Mouse (Mus musculus) hindbrain, embryonic 12.5 days (tissue): ENCODE data around the gene Nprl3. TPM values are rescaled to one million over a fixed set of nuclear protein-coding genes. Genes with fewer than 3 reads are reported as not detected.

Experiments
- ATAC-seq: fragments of 200-750 bp; cut with Nextera tagmentation; 2 replicates; pipeline ENCODE4 v1.8.0; 2017; ENCODE audit warnings: moderate TSS enrichment; ENCODE audit not compliant: low FRiP score
- H3K27ac ChIP-seq: fragments of 300-500 bp; sonication (generic); 2 replicates; pipeline ENCODE4 v1.5.1; 2016; ENCODE audit warnings: mild to moderate bottlenecking
- H3K27me3 ChIP-seq: fragments of 300-500 bp; sonication (generic); 2 replicates; pipeline ENCODE4 v1.6.1; 2016; ENCODE audit warnings: mild to moderate bottlenecking
- H3K36me3 ChIP-seq: fragments of 300-500 bp; sonication (generic); 2 replicates; pipeline ENCODE4 v1.6.1; 2016; ENCODE audit warnings: mild to moderate bottlenecking
- H3K4me1 ChIP-seq: fragments of 300-500 bp; sonication (generic); 2 replicates; pipeline ENCODE4 v1.6.1; 2016
- H3K4me2 ChIP-seq: fragments of 300-500 bp; sonication (generic); replicated peaks from 2 replicates; pipeline ENCODE4 v1.6.1; 2016; ENCODE audit warnings: mild to moderate bottlenecking
- H3K4me3 ChIP-seq: fragments of 300-500 bp; sonication (generic); 2 replicates; pipeline ENCODE4 v1.5.1; 2016; ENCODE audit warnings: mild to moderate bottlenecking
- H3K9ac ChIP-seq: fragments of 300-500 bp; sonication (generic); 2 replicates; pipeline ENCODE4 v1.6.1; 2016; ENCODE audit warnings: mild to moderate bottlenecking, moderate library complexity
- H3K9me3 ChIP-seq: fragments of 300-500 bp; sonication (generic); replicated peaks from 2 replicates; pipeline ENCODE4 v1.6.1; 2016; ENCODE audit warnings: mild to moderate bottlenecking
- WGBS: fragments of 180-500 bp; shearing (Covaris S2); methylation state at CpG from one replicate; pipeline ENCODE4 v1.1.7; 2016; 5-methylcytosine and 5-hydroxymethylcytosine counted together
- polyA plus RNA-seq: library from polyadenylated mRNA; unstranded; fragments of >200 nt; fragmentation: Nextera tagmentation; extraction: Ambion mirVana; gene quantifications from 2 replicates; pipeline ENCODE4 v1.2.1, GENCODE M21; 2016

Nprl3 gene
- polyA plus RNA-seq, 1 experiment from 2014 or later: 51.3 TPM

DNA sequence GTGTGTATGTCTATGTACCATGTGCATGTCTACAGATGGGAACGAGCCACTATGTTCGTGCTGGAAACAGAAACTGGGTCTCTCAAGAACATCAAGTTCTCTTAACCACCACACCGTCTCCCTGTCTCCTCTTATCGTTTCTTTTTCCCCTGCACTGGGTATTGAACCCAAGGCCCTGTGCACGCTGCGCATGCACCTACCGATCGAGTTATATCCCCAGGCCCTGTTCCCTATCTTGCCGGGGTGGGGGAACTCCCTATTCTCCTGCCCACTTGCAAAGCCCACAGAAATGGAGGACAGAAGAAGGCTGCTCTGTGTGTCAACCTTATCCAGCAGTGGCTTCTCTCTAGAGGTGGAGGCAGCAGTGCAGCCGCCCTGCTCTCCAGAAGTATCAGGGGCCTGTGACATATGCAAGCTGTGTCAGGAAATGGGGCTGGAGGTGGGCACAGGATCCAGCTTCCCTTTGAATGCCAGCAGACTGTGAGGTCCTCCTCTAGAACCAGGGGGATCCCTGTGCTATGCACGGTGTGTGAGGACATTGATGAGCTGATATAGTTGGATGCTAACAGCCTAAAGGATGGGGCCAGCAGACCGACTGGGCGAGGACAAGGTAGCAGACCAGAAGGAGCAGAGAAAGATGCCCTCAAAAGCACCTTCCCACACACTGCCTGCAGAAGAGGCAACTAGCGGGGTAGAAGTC is 69.1 kb downstream of the Nprl3 start:
- WGBS: 73% methylated on average over 14 of the region's 14 CpGs
- Histone ChIP-seq H3K9ac (no peak overlapping the region), H3K36me3 (no peaks in the 10 kb centered on the region), H3K4me2 (no peak overlapping the region), H3K4me1 (peaks cover 7% of the 10 kb centered on the region), H3K27me3 (0 out of 2 replicates have a peak, but pooled peaks cover 5% of the 10 kb centered on the region), H3K9me3 (no peaks in the 10 kb centered on the region), H3K4me3 (no peak overlapping the region), H3K27ac (no peak overlapping the region)
- no peak for ATAC-seq

DNA sequence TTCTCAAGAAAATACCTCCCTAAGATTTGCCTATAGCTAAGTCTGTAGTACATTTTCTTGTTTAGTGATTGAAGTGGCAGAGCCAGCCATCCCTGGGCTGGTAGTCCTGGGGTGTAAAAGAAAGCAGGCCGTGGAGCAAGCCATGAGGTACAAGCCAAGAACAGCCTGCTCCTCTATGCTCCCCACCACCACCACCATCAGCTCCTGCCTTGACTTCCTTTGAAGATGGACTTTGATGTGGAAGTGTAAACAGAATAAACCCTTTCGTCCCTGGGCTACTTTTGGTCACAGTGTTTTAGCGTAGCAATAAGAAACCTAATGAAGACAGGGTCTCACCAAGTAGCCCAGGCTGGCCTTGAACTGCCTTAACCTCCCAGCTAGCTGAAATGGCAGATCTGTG is 69.7 kb downstream of the Nprl3 start:
- no peaks in the 10 kb centered on the region for H3K36me3 ChIP-seq
- H3K4me3 ChIP-seq: no peak overlapping the region
- H3K27me3 ChIP-seq: 0 out of 2 replicates have a peak, but pooled peaks cover 5% of the 10 kb centered on the region
- no peak overlapping the region for H3K9ac ChIP-seq
- H3K27ac ChIP-seq: no peak overlapping the region
- 60% methylated on average over 3 of the region's 3 CpGs for WGBS
- no peak overlapping the region for H3K4me2 ChIP-seq
- no peaks in the 10 kb centered on the region for H3K9me3 ChIP-seq
- H3K4me1 ChIP-seq: peaks cover 7% of the 10 kb centered on the region
- no peak for ATAC-seq

DNA sequence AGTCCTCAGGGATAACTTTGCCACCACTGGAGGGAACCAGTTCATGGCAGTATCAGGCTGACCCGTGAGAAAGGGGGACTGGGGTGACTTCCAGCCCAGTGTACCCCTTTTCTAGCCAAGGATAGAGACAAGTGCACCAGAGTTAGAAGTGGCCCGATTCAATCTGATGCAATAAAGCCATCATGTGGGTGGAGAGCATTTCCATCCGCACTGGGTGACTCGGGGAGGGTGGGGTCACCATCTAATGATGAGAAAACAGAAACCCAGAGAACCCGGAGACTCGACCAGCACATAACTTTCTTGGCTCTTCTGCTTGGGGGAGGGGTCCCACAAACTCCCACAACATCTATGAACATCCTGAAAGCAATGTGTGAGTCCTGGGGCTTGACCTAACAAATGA is 70.8 kb downstream of the Nprl3 start:
- H3K36me3 ChIP-seq: no peaks in the 10 kb centered on the region
- 77% methylated on average over 6 of the region's 6 CpGs for WGBS
- H3K27me3 ChIP-seq: 0 out of 2 replicates have a peak, but pooled peaks cover 5% of the 10 kb centered on the region

DNA sequence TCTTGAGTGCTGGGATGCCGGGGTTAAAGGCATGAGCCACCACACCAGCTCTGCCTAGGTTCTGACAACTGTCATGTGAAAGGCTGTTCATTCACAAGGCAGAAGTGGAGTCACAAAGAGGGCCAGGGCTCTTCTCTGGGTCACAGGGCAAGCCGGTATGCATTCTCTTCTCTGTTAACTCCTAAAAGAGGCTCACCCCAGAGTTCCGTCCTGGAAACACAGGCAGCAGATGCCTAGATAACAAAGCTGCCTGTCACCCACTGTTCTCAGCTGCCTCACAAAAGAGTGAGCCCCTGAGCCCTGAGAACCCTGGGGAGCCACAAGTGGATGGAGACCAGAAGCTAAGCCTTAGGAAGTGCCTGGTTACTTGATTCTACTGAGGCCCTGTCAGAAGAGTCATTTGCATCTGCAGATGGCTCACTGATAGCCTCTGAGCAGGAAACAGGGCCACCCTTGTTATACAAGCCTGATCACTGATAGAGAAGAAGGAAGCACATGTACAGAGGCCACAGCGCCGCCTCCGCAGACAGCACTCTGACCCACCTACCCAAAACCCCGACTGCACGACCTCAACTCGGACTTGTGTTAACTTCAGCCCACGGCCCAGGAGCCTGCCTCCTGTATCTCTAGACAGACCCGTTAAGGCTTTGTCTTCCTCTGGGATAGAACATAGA is 71.5 kb downstream of the Nprl3 start:
- H3K4me2 ChIP-seq: no peak overlapping the region
- H3K4me1 ChIP-seq: peaks cover 7% of the 10 kb centered on the region
- WGBS: 22% methylated on average over 11 of the region's 11 CpGs
- no peak overlapping the region for H3K27ac ChIP-seq
- no peaks in the 10 kb centered on the region for H3K9me3 ChIP-seq
- H3K36me3 ChIP-seq: no peaks in the 10 kb centered on the region
- ATAC-seq: no peak
- no peak overlapping the region for H3K4me3 ChIP-seq
- H3K9ac ChIP-seq: no peak overlapping the region
- 0 out of 2 replicates have a peak, but pooled peaks cover 5% of the 10 kb centered on the region for H3K27me3 ChIP-seq

More for the DNA sequence above, 70.8 kb downstream of the Nprl3 start:
- H3K27ac ChIP-seq: no peak overlapping the region
- peaks cover 7% of the 10 kb centered on the region for H3K4me1 ChIP-seq
- H3K9me3 ChIP-seq: no peaks in the 10 kb centered on the region
- no peak overlapping the region for H3K9ac ChIP-seq
- H3K4me3 ChIP-seq: no peak overlapping the region
- no peak overlapping the region for H3K4me2 ChIP-seq
- ATAC-seq: no peak

DNA sequence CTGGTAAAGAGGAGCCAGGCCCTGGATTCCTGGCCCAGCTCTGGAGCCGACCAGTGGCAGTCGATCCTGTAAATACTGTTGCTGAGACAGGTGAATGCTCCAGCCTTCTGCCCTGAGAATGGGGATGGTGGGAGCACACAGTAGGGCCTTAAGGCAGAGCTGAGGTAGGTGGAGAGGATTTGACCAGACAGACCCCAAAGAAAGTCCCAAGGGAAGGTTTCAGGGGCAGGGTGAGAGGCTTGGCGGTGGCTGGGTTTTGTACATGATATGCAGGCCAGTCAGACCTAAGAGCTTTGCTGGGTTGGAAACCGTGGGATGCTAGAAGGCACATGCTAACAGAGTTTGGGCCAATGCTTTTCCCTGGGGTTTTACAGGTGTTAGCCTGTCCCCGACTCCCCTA is 72.9 kb downstream of the Nprl3 start:
- Histone ChIP-seq H3K9me3 (no peaks in the 10 kb centered on the region), H3K4me3 (no peak overlapping the region), H3K27ac (no peak overlapping the region), H3K4me1 (peaks cover 7% of the 10 kb centered on the region), H3K36me3 (no peaks in the 10 kb centered on the region), H3K9ac (no peak overlapping the region), H3K4me2 (no peak overlapping the region), H3K27me3 (0 out of 2 replicates have a peak, but pooled peaks cover 5% of the 10 kb centered on the region)
- 84% methylated on average over 5 of the region's 5 CpGs for WGBS
- no peak for ATAC-seq

DNA sequence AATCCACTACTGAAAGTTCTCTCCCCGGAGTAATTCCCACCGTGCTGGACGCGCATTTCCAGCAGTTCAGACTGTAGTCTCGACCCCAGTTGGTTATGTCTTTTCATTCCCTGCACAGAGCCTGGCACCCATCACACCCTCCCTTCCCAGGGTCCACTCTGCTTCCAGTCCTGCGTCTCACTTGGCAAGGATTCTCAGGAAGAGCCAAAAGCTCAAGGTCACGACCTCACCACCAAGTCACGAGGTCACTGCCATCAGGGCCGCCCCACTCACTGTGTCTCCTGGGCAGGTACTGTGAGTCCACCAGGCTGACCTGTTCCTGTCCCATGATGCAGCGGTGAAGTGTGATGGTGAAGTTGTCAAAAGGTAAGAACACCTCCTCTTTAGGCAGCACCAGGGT is 73.4 kb downstream of the Nprl3 start:
- Histone ChIP-seq H3K9me3 (no peaks in the 10 kb centered on the region), H3K4me2 (no peak overlapping the region), H3K4me3 (no peak overlapping the region), H3K9ac (no peak overlapping the region), H3K36me3 (no peaks in the 10 kb centered on the region), H3K27me3 (0 out of 2 replicates have a peak, but pooled peaks cover 5% of the 10 kb centered on the region), H3K4me1 (peaks cover 6% of the 10 kb centered on the region), H3K27ac (no peak overlapping the region)
- WGBS: 85% methylated on average over 10 of the region's 10 CpGs
- no peak for ATAC-seq

DNA sequence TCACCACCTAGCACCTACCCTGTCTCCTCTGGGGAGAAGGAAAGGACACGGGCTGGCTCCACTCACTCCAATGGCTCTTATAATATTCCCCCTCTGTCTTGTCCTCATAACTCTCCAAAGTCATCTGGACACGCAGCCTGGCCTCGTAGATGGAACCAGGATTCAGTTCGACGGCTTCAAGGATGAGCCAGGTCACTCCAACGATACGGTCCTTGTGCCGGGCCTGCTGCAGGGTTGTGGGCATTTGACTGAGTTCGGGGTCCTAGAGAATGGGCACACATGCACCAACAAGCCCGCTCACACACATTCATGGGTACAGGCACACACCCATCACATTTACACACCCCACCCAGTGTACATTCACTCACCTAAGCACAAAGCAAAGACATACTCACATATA is 74.4 kb downstream of the Nprl3 start:
- H3K4me3 ChIP-seq: no peak overlapping the region
- H3K27ac ChIP-seq: no peak overlapping the region
- H3K4me2 ChIP-seq: no peak overlapping the region
- 88% methylated on average over 10 of the region's 10 CpGs for WGBS
- H3K36me3 ChIP-seq: no peaks in the 10 kb centered on the region
- H3K9me3 ChIP-seq: no peaks in the 10 kb centered on the region
- no peak overlapping the region for H3K9ac ChIP-seq
- ATAC-seq: no peak
- H3K27me3 ChIP-seq: 0 out of 2 replicates have a peak, but pooled peaks cover 5% of the 10 kb centered on the region
- H3K4me1 ChIP-seq: peaks cover 4% of the 10 kb centered on the region

DNA sequence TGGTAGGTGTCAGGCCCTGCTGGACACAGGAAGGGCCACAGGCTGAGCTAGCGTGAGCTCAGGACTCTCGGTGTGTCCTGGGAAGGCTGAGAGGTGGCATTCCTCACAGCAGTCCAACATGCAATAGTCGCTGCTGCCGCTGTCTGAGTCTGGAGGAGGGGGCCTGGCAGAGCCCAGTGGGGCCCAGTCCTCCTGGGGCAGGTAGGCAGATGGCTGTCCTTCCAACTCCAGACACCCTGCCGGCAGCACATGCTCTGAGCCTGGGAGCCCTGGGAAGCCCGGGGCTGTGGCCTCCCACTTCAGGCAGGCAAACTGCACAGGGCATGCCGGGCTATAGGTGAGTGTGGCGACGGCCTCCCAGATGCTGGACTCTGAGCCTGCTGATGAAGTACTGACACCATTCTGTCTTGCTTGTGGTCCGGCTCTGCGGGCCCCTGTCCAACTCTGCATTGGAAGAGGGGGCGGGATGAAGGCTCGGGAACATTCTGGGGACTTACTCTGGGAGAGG is 76.8 kb downstream of the Nprl3 start:
- ATAC-seq: no peak
- WGBS: 68% methylated on average over 13 of the region's 13 CpGs

DNA sequence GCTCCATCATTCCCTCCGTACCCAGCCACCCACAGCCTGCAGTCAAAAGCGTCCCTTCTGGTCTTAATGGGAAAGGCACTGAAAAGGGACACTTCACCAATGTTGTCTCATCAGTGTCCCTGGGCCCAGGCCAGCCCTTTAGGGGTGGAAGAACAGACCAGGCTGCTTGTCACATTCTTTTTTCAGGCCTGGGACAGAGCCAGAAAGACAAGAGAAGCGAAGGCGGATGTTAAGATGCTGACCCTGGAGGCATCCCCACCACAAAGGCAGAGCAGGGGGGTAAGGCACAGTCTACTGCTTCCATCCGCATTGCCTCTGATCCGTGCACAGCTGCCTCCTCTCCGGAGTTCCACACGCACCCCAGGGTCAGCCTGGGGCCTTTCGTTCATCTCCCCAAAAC is 77.4 kb downstream of the Nprl3 start:
- Histone ChIP-seq H3K9ac (no peak overlapping the region), H3K36me3 (no peaks in the 10 kb centered on the region), H3K9me3 (no peaks in the 10 kb centered on the region), H3K27ac (no peak overlapping the region), H3K4me3 (no peak overlapping the region), H3K4me2 (no peak overlapping the region), H3K27me3 (no peaks in the 10 kb centered on the region), H3K4me1 (no peaks in the 10 kb centered on the region)
- ATAC-seq: no peak
- 69% methylated on average over 9 of the region's 9 CpGs for WGBS

More for the DNA sequence above, 76.8 kb downstream of the Nprl3 start:
- Histone ChIP-seq H3K4me1 (no peaks in the 10 kb centered on the region), H3K4me2 (no peak overlapping the region), H3K27me3 (no peaks in the 10 kb centered on the region), H3K9ac (no peak overlapping the region), H3K27ac (no peak overlapping the region), H3K4me3 (no peak overlapping the region), H3K9me3 (no peaks in the 10 kb centered on the region), H3K36me3 (no peaks in the 10 kb centered on the region)

DNA sequence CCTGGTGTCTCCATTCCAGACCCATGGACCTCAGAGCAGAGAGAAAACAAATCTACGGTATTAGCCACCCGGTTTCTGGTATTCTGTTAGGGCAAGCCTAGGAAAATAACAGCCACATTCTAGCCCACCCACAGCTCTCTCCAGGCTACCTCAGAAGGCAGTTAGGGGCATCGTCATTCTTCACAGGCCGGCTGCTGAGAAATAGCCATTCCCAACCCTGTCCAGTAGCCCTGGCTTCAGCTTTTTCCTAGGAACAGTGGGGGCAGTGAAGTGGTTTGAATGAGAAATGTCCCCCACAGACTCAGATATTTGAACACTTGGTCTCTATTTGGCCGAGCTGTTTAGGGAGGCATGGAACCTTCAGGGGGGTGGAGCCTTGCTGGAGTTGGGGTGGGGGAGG is 78.1 kb downstream of the Nprl3 start:
- ATAC-seq: no peak
- H3K27ac ChIP-seq: no peak overlapping the region
- 55% methylated on average over 5 of the region's 5 CpGs for WGBS

DNA sequence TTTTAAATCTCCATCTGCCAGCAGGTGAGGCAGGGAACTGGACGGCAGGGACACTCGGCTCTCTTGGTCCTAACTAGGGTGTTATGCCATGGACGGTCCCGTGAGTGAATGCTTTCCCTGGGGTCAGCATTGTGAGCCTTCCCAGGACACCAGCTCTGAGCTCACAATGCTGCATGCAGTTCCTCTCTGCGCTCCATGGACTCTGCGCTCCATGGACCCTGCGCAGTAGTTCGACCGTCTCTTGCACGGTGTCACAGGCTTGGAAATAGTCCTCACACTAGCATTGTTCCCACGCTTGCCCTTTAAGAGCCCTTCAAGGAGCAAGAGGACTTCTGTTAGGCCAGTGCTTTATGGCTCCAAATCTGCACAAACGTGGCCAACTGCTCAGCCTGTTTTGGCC is 78.6 kb downstream of the Nprl3 start:
- Histone ChIP-seq H3K27me3 (no peaks in the 10 kb centered on the region), H3K4me1 (no peaks in the 10 kb centered on the region), H3K27ac (no peak overlapping the region), H3K4me2 (no peak overlapping the region), H3K9ac (no peak overlapping the region), H3K9me3 (no peaks in the 10 kb centered on the region), H3K4me3 (no peak overlapping the region), H3K36me3 (no peaks in the 10 kb centered on the region)
- ATAC-seq: no peak
- 85% methylated on average over 12 of the region's 12 CpGs for WGBS

More for the DNA sequence above, 78.1 kb downstream of the Nprl3 start:
- Histone ChIP-seq H3K4me1 (no peaks in the 10 kb centered on the region), H3K4me3 (no peak overlapping the region), H3K9ac (no peak overlapping the region), H3K9me3 (no peaks in the 10 kb centered on the region), H3K36me3 (no peaks in the 10 kb centered on the region), H3K27me3 (no peaks in the 10 kb centered on the region), H3K4me2 (no peak overlapping the region)

DNA sequence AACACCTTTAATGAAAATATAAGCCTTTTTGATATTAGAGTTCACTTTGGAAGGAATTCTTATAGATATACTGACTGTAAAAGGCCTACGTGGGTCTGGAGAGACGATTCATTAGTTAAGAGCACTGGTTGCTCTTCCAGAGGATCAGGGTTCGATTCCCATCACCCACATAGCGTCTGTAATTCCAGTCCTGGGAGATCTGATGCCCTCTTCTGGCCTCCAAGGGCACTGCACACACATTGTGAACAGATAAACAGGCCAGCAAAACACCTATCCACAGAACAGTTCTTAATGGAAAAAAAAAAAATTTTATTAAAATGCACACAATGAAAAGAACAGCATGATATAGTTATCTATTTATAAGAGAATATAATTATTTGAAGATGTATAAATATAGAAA is 80.3 kb downstream of the Nprl3 start:
- H3K4me3 ChIP-seq: no peak overlapping the region
- H3K9me3 ChIP-seq: no peaks in the 10 kb centered on the region
- no peak for ATAC-seq
- no peak overlapping the region for H3K9ac ChIP-seq
- H3K36me3 ChIP-seq: no peaks in the 10 kb centered on the region
- no peak overlapping the region for H3K27ac ChIP-seq
- H3K4me2 ChIP-seq: no peak overlapping the region
- 85% methylated on average over 4 of the region's 4 CpGs for WGBS
- no peaks in the 10 kb centered on the region for H3K4me1 ChIP-seq
- H3K27me3 ChIP-seq: no peaks in the 10 kb centered on the region
